Mouse (Mus musculus): ENCODE data around the gene Fbh1. TPM values are rescaled to one million over a fixed set of nuclear protein-coding genes. Genes with fewer than 3 reads are reported as not detected.
"Not testable (repeated sequence)": the region's sequence is repeated elsewhere in the genome, so short reads cannot be mapped to it uniquely, and the experiment has no call there.

Gene Fbh1
- total RNA-seq, 2 experiments from 2014 or later, result 77.2 to 80.4 TPM

- DNase-seq, result no peak
- intact Hi-C loops (cut with DNase I), result no loop called here
These were observed 48.3 kb downstream of the Fbh1 start for GRCm38 (mm10) chr2:11729091-11729490.

GRCm38 (mm10) chr2:11727574-11727973 lies 49.8 kb downstream of the Fbh1 start:
- no peak for DNase-seq
- intact Hi-C loops (cut with DNase I), result no loop called here

- intact Hi-C loops (cut with DNase I), result no loop called here
These were observed 54.8 kb downstream of the Fbh1 start for GRCm38 (mm10) chr2:11722564-11722963.

GRCm38 (mm10) chr2:11718573-11718972 lies 58.8 kb downstream of the Fbh1 start:
- intact Hi-C loops (cut with DNase I), result no loop called here
- no peak for DNase-seq

More at GRCm38 (mm10) chr2:11722564-11722963, 54.8 kb downstream of the Fbh1 start:
- no peak for DNase-seq

GRCm38 (mm10) chr2:11714535-11714934 lies 62.8 kb downstream of the Fbh1 start:
- intact Hi-C loops (cut with DNase I), result no loop called here
- DNase-seq, result no peak

- no peak for DNase-seq
- intact Hi-C loops (cut with DNase I), result no loop called here
These were observed 64.4 kb downstream of the Fbh1 start for GRCm38 (mm10) chr2:11713021-11713420.

GRCm38 (mm10) chr2:11712483-11712990 lies 64.8 kb downstream of the Fbh1 start:
- DNase-seq, result peak; percentile 21 to 22
- intact Hi-C loops (cut with DNase I), result no loop called here

GRCm38 (mm10) chr2:11710101-11710500 lies 67.3 kb downstream of the Fbh1 start:
- intact Hi-C loops (cut with DNase I), result not testable (repeated sequence)
- DNase-seq, result peak in 1 of 2 experiments; percentile 46

GRCm38 (mm10) chr2:11708538-11708937 lies 68.8 kb downstream of the Fbh1 start:
- intact Hi-C loops (cut with DNase I), result loop anchor here (5.0 kb wide), 1 partner anchor 106 kb away; the partner anchor contains the start of gene Rbm17
- no peak for DNase-seq

- no peak for DNase-seq
- intact Hi-C loops (cut with DNase I), result loop anchor here (5.0 kb wide), 1 partner anchor 104 kb away; the partner anchor contains the start of gene Rbm17
These were observed 70.7 kb downstream of the Fbh1 start for GRCm38 (mm10) chr2:11706746-11707065.

GRCm38 (mm10) chr2:11706030-11706745 lies 71.2 kb downstream of the Fbh1 start:
- intact Hi-C loops (cut with DNase I), result loop anchor here (5.0 kb wide), 1 partner anchor 104 kb away; the partner anchor contains the start of gene Rbm17
- peak; percentile 14 to 16 for DNase-seq

- DNase-seq, result peak; percentile 89 to 92
- intact Hi-C loops (cut with DNase I), result loop anchor here (5.0 kb wide), 1 partner anchor 103 kb away; the partner anchor contains the start of gene Rbm17
These were observed 72.0 kb downstream of the Fbh1 start, which contains the start of gene Il15ra for GRCm38 (mm10) chr2:11705201-11706025. Gene Il15ra, plus strand, starts transcription at chr2:11705290.

- no peak for DNase-seq
These were observed 77.5 kb downstream of the Fbh1 start for GRCm38 (mm10) chr2:11699905-11700304.

GRCm38 (mm10) chr2:11698994-11699393 lies 78.4 kb downstream of the Fbh1 start:
- intact Hi-C loops (cut with DNase I), result no loop called here
- DNase-seq, result peak in 1 of 2 experiments; percentile 9

More at GRCm38 (mm10) chr2:11699905-11700304, 77.5 kb downstream of the Fbh1 start:
- intact Hi-C loops (cut with DNase I), result no loop called here

- DNase-seq, result no peak
- intact Hi-C loops (cut with DNase I), result no loop called here
These were observed 81.5 kb downstream of the Fbh1 start for GRCm38 (mm10) chr2:11695867-11696266.

GRCm38 (mm10) chr2:11694104-11694503 lies 83.3 kb downstream of the Fbh1 start:
- intact Hi-C loops (cut with DNase I), result no loop called here
- no peak for DNase-seq

GRCm38 (mm10) chr2:11693352-11693751 lies 84.0 kb downstream of the Fbh1 start:
- DNase-seq, result no peak
- intact Hi-C loops (cut with DNase I), result no loop called here
